Mouse (Mus musculus) thymus, adult 2 months (tissue): Measurements from ENCODE around the gene Gm10153.

Experiments used
- CTCF ChIP-seq: fragments of 200-500 bp; IDR thresholded peaks from 2 replicates; pipeline ENCODE4 v1.5.1; 2012; ENCODE audit warnings: mild to moderate bottlenecking, control low read depth, low read length, moderate library complexity, borderline replicate concordance; ENCODE audit not compliant: control insufficient read depth, poor library complexity, insufficient read depth; ENCODE audit errors: extremely low read depth
- POLR2A ChIP-seq: fragments of 200-500 bp; IDR thresholded peaks from 2 replicates; pipeline ENCODE4 v1.6.1; 2012; ENCODE audit warnings: mild to moderate bottlenecking, low read length, control low read depth, moderate library complexity; ENCODE audit not compliant: control insufficient read depth, poor library complexity, insufficient read depth; ENCODE audit errors: extremely low read depth

DNA sequence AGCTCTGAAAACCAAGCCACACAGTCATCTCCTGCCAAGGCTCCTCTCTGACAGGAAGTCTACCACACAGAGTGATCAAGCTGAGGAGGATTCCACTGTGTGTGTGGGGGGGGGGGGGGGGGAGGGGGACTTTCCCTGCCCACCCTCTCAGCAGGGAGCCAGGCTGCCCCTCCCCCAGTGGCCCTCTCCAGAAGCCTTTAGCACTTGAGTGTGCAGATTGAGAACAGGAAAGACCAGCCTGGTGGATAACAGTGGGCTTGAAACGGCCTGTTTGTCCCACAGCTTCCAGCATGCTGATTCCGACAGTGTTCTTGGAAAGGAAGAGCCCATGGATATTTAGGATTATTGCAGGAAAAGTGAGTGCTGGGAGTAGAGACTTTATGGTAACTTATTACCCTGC is 34.3 kb upstream of the Gm10153 start:
- TF ChIP-seq CTCF (no peak), POLR2A (no peak)
